Mouse (Mus musculus) left cerebral cortex, adult 18-20 months (tissue): ENCODE data around the gene Gas2. TPM values are rescaled to one million over a fixed set of nuclear protein-coding genes. Genes with fewer than 3 reads are reported as not detected.

Experiments
- DNase-seq, 2 experiments: peaks; one replicate each; pipeline ENCODE4 v3.0.0; 2021 to 2022; ENCODE audit warnings: low spot score in 2 of 2, mixed read lengths in 1 of 2
- long read RNA-seq, 2 experiments: library from polyadenylated mRNA; stranded (forward); transcript quantifications; one replicate each; pipeline ENCODE4 v2.0.0; 2021
- total RNA-seq, 2 experiments: library from RNA; stranded (reverse); gene quantifications; 2 replicates each; pipeline ENCODE4 v1.2.3; 2021

Gene Gas2
- total RNA-seq, result 10 to 100 TPM; 42.7 to 48.0 TPM
- long read RNA-seq, experiment 1, partial matches to known transcripts, result 0 of 10 reads
- long read RNA-seq, experiment 1, other reads (novel, unspliced or antisense), result 8 of 10 reads
- long read RNA-seq, experiment 2, partial matches to known transcripts, result 0 of 11 reads
- long read RNA-seq, experiment 2, other reads (novel, unspliced or antisense), result 11 of 11 reads

GRCm38 (mm10) chr7:51861250-51862096 is at the start of gene Gas2:
TSS of gene Gas2 (plus strand) at chr7:51862015.
- DNase-seq, result peak; percentile 83 to 92

- DNase-seq, result no peak
These were observed 46.1 kb upstream of the Gas2 start for GRCm38 (mm10) chr7:51815473-51816282.

- DNase-seq, result no peak
These were observed 45.5 kb upstream of the Gas2 start for GRCm38 (mm10) chr7:51816283-51816839.

GRCm38 (mm10) chr7:51818251-51818974 is 43.4 kb upstream of the Gas2 start:
- no peak for DNase-seq

- DNase-seq, result peak; percentile 40 to 57
These were observed 41.9 kb upstream of the Gas2 start for GRCm38 (mm10) chr7:51819891-51820290.

GRCm38 (mm10) chr7:51821467-51821866 is 40.3 kb upstream of the Gas2 start:
- no peak for DNase-seq

GRCm38 (mm10) chr7:51823562-51824338 is 38.1 kb upstream of the Gas2 start:
- no peak for DNase-seq

GRCm38 (mm10) chr7:51831917-51832316 is 29.9 kb upstream of the Gas2 start:
- no peak for DNase-seq

- DNase-seq, result no peak
These were observed 21.3 kb upstream of the Gas2 start for GRCm38 (mm10) chr7:51840515-51840914.

GRCm38 (mm10) chr7:51850877-51851276 is 10.9 kb upstream of the Gas2 start:
- no peak for DNase-seq

- no peak for DNase-seq
These were observed 9.8 kb upstream of the Gas2 start for GRCm38 (mm10) chr7:51851890-51852507.

- peak; percentile 99 for DNase-seq
These were observed 280 bp downstream of the Gas2 start, which contains the start of gene Fancf for GRCm38 (mm10) chr7:51862097-51862492. TSS of gene Fancf (minus strand) at chr7:51862267.

GRCm38 (mm10) chr7:51862842-51863241 is 1.0 kb downstream of the Gas2 start:
- DNase-seq, result no peak

GRCm38 (mm10) chr7:51865336-51865735 is 3.5 kb downstream of the Gas2 start:
- no peak for DNase-seq

- DNase-seq, result no peak
These were observed 6.2 kb downstream of the Gas2 start for GRCm38 (mm10) chr7:51867983-51868382.

- DNase-seq, result no peak
These were observed 10.2 kb downstream of the Gas2 start for GRCm38 (mm10) chr7:51872041-51872440.

- DNase-seq, result no peak
These were observed 10.8 kb downstream of the Gas2 start for GRCm38 (mm10) chr7:51872597-51872996.

- no peak for DNase-seq
These were observed 14.5 kb downstream of the Gas2 start for GRCm38 (mm10) chr7:51876316-51876715.

- DNase-seq, result no peak
These were observed 16.9 kb downstream of the Gas2 start for GRCm38 (mm10) chr7:51878730-51879129.
